Mouse (Mus musculus) ovary, postnatal 14 days (tissue): Measurements from ENCODE around the gene Ndufaf8.
A peak's percentile ranks its signal among the peaks of the same experiment; 100 is the strongest.

Experiments
- DNase-seq: peaks from one replicate; pipeline ENCODE4 v3.0.0; 2022; ENCODE audit warnings: low spot score

Gene Ndufaf8

GRCm38 (mm10) chr11:120098588-120099511 lies at the start of gene Ndufaf8, which contains the start of gene Tepsin:
Gene Ndufaf8, plus strand, starts transcription at chr11:120098928.
Gene Tepsin, minus strand, starts transcription at chr11:120098731.
- peak; percentile 100 for DNase-seq

- DNase-seq: no peak
Measured at GRCm38 (mm10) chr11:120049067-120049466, 49.7 kb upstream of the Ndufaf8 start.

GRCm38 (mm10) chr11:120051124-120051811 lies 47.5 kb upstream of the Ndufaf8 start:
- no peak for DNase-seq

GRCm38 (mm10) chr11:120052274-120052673 lies 46.5 kb upstream of the Ndufaf8 start:
- DNase-seq: no peak

GRCm38 (mm10) chr11:120053846-120054245 lies 44.9 kb upstream of the Ndufaf8 start:
- DNase-seq: no peak

GRCm38 (mm10) chr11:120055953-120056732 lies 42.6 kb upstream of the Ndufaf8 start:
- no peak for DNase-seq

GRCm38 (mm10) chr11:120060634-120061033 lies 38.1 kb upstream of the Ndufaf8 start:
- DNase-seq: no peak

- no peak for DNase-seq
Measured at GRCm38 (mm10) chr11:120063326-120063725, 35.4 kb upstream of the Ndufaf8 start.

- no peak for DNase-seq
Measured at GRCm38 (mm10) chr11:120064006-120064667, 34.6 kb upstream of the Ndufaf8 start.

- DNase-seq: no peak
Measured at GRCm38 (mm10) chr11:120064668-120065040, 34.1 kb upstream of the Ndufaf8 start.

GRCm38 (mm10) chr11:120065291-120065690 lies 33.4 kb upstream of the Ndufaf8 start:
- DNase-seq: peak; percentile 58

- DNase-seq: no peak
Measured at GRCm38 (mm10) chr11:120067834-120068233, 30.9 kb upstream of the Ndufaf8 start.

GRCm38 (mm10) chr11:120069261-120069660 lies 29.5 kb upstream of the Ndufaf8 start:
- DNase-seq: no peak

- DNase-seq: no peak
Measured at GRCm38 (mm10) chr11:120070286-120070930, 28.3 kb upstream of the Ndufaf8 start.

- no peak for DNase-seq
Measured at GRCm38 (mm10) chr11:120071065-120071464, 27.7 kb upstream of the Ndufaf8 start.

GRCm38 (mm10) chr11:120071731-120072320 lies 26.9 kb upstream of the Ndufaf8 start:
- no peak for DNase-seq

- DNase-seq: no peak
Measured at GRCm38 (mm10) chr11:120072986-120073647, 25.6 kb upstream of the Ndufaf8 start.

- no peak for DNase-seq
Measured at GRCm38 (mm10) chr11:120076191-120076590, 22.5 kb upstream of the Ndufaf8 start.

GRCm38 (mm10) chr11:120080282-120080681 lies 18.4 kb upstream of the Ndufaf8 start:
- no peak for DNase-seq
